Mouse (Mus musculus): ENCODE measurements at regions not wholly inside any gene's neighbourhood (a gene's known extent, or its start where the extent isn't known, plus 50 kb on each side); places are given as distances from the start of the nearest gene placed in this dataset.

DNA sequence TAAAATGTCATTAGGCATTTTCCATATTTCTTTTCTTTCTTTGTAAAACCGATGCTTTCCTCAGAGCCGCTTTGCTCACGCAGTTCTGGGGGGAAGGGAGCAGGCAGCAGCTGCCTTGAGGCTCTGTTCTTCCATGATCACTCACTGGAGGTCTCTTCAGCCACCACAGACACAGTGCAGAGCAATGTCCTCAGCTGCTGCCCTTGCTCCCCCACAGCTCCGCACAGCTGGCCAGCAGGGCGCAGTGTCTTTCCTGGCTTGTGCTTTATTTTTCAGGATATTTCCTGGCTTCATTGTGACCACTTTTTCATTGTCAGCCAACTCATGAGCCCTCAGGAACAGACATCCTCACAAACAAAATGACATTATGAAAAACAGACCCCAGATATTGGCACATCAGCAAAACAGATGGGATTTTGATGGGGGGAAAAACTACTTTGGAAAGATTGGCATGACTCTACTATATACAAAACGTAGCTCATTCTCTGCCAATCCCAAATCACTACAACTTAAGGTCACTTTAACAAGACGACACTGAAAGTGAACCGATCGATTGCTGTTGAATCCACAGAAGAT, 195.9 kb downstream of the Gm13691 start:
- peak; percentile 57 for TF ChIP-seq CTCF (IDR thresholded peaks at IDR 0.05)
- intact Hi-C loops (cut with DNase I), result loop anchor here (5.0 to 10.0 kb wide), 2 partner anchors 89 to 241 kb away; partner anchors contain the start of gene Calcrl
- Histone ChIP-seq H3K27ac (peak overlapping the region; percentile 71), H3K4me3 (peak overlapping the region; percentile 29)
- peak; percentile 54 for DNase-seq

DNA sequence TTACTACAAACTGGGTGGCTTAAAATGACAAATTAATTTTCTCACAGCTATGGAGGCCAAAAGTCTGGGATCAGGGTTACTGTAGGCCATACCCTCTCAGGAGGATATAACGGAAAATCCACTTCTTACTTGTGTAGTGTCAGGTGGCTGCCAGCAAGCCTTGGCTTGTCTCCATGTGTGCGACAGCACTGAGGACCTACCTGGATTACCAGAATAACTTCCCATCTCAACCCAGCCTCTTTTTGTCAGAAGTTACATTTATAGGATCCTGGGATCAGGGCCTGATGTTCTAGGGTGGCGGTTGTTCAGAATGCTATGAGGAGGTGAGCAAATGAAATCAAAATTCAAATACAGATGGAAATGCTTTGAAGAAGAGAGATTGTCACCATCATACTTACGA, 197.1 kb downstream of the Gm13691 start:
- no peak overlapping the region for H3K4me3 ChIP-seq
- intact Hi-C loops (cut with DNase I), result loop anchor here (5.0 to 10.0 kb wide), 2 partner anchors 87 to 240 kb away; partner anchors contain the start of gene Calcrl
- DNase-seq, result no peak
- TF ChIP-seq CTCF (IDR thresholded peaks at IDR 0.05), result no peak
- H3K27ac ChIP-seq, result no peak overlapping the region

DNA sequence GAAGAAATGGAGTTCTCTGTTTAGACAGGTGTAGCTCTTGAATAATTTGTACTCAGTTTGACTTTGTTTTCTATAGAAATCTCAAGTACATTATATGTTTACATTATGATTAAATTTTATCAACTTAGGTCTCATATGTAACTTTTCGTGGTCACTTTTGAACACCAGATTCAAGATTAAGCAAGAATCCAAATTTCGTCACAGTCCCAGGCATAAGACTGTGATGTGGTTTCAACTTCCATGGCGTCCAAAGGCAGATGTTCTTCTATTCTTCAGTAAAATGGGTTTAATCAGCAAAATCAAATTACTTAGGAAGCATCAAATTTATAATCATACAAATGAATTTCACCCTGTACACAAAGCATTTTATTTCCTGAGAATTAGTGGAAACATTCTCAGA, 198.9 kb downstream of the Gm13691 start:
- H3K27ac ChIP-seq, result no peak overlapping the region
- no peak overlapping the region for H3K4me3 ChIP-seq
- DNase-seq, result no peak
- TF ChIP-seq CTCF (IDR thresholded peaks at IDR 0.05), result no peak
- intact Hi-C loops (cut with DNase I), result loop anchor here (5.0 to 10.0 kb wide), 2 partner anchors 85 to 238 kb away; partner anchors contain the start of gene Calcrl

DNA sequence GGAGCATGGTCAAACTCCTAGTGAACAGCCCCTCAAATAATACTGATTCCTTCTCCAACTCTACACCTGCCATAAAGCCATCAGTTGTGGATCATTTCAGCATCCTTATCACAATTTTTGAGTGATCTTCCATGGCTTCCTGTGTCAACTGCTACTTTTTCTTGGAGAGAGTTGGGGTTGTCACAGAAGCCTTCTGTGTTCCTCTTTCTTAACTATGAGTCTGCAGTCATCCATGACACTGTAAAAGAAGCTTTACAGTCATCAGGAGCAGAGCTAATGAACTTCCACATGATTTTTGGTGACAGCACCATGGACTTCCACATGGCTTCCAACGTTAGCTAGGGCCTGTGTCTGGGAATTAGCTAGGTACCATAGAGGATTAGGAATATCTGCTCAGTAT, 208.1 kb downstream of the Calcrl start:
- Histone ChIP-seq H3K4me3 (no peak overlapping the region), H3K27ac (no peak overlapping the region)
- DNase-seq, result no peak
- TF ChIP-seq CTCF (IDR thresholded peaks at IDR 0.05), result no peak
- intact Hi-C loops (cut with DNase I), result no loop called here

DNA sequence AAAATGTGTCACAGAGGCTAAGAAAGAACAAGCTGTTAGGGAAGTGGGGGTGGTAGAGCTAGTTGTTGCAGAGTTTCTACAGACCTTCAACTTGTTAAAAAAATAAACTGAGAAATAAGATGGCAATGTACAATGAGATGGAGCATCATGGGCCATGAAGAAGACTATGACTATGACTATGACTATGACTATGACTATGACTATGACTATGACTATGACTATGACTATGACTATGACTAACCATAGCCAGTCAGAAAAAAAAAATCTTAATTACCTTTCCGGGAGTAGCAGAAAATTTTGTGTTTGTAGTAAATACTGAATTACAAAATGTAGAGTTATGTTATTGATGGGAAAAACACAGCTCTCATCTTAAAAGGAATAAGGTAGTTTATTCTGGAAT, 203.2 kb downstream of the Calcrl start:
- no peak overlapping the region for H3K4me3 ChIP-seq
- no peak for DNase-seq
- no peak for TF ChIP-seq CTCF (IDR thresholded peaks at IDR 0.05)
- H3K27ac ChIP-seq, result no peak overlapping the region
- intact Hi-C loops (cut with DNase I), result no loop called here

DNA sequence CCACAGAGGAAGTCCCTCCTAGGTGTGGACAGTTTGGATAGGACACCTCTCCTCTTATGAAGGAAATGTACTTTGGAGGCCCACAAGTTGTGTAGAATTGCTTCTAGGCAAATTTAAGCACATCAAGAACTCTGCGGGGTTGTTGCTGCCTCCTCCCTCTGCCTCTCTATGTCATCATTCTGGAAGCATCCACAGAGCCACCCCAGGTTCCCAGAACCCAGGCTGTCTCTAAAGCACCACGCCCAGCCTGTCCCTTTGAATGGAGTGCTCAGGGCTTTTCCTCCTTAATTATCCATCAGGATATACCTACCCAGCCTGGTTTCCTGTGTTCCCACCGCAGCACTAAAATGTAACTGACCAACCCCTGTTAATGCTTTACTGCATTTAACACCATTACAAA, 195.4 kb downstream of the Calcrl start:
- DNase-seq, result peak; percentile 41
- peak overlapping the region; percentile 71 for H3K27ac ChIP-seq
- TF ChIP-seq CTCF (IDR thresholded peaks at IDR 0.05), result no peak
- no peak overlapping the region for H3K4me3 ChIP-seq
- intact Hi-C loops (cut with DNase I), result no loop called here

DNA sequence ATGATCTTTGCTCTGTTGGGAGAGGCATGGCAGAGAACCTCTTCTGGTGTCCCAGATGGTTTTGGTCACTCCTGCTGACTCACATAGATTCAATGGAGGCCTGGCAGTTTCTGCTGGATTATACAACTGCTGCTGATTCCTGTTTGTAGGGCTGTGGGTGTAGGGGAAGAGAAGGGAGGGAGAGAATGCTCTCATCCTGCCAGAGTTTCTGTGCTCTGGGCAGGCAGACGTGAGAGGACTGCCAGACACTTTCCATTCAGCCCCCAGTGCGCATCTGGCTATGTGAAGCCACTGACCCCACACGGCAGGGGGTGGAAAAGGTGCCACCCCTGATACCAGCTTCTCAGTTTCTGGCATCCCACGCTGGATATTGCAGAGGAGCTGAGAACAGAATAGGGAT, 189.6 kb downstream of the Calcrl start:
- no peak for DNase-seq
- Histone ChIP-seq H3K4me3 (no peak overlapping the region), H3K27ac (no peak overlapping the region)
- intact Hi-C loops (cut with DNase I), result no loop called here
- no peak for TF ChIP-seq CTCF (IDR thresholded peaks at IDR 0.05)

DNA sequence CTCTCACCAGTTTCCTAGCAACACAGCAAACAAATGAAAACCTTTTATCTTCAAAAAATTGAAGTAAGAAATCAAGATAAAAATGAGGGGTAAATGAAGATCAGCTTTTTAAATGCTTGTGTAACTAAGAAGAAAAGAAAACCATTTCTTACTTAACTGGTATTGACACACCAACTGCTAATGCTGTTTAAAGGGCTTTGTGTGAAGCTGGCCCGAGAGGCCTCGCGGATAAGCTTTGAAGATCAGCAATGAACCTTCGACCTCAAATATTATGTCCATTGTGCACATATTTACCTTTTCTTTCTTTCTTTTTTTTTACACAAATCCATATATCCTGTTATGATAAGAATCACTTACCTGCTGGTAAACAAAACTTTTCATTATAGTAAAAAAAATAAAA, 184.0 kb downstream of the Calcrl start:
- DNase-seq, result no peak
- Histone ChIP-seq H3K4me3 (no peak overlapping the region), H3K27ac (no peak overlapping the region)
- intact Hi-C loops (cut with DNase I), result no loop called here
- no peak for TF ChIP-seq CTCF (IDR thresholded peaks at IDR 0.05)

DNA sequence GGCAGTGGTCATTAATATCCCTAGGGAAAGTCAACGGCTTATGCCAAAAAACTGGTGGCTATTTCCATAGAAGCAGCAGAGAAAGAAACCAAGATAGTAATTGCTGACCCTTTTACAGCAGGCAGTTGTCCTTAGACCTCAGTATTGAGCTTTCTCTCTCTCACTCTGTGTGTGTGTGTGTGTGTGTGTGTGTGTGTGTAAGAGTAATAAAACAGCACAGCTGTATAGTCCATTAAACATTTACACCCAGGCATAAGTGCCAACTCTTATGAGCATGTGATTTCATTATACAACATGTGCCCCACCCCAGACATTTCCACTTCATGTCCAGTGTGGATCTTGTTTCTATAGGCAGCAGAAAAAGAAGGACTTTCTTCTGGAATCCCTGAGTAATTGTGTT, 183.2 kb downstream of the Calcrl start:
- DNase-seq, result no peak
- Histone ChIP-seq H3K4me3 (no peak overlapping the region), H3K27ac (peak overlapping the region; percentile 43; the same call in 1 of the 2 replicates)
- intact Hi-C loops (cut with DNase I), result no loop called here
- no peak for TF ChIP-seq CTCF (IDR thresholded peaks at IDR 0.05)

DNA sequence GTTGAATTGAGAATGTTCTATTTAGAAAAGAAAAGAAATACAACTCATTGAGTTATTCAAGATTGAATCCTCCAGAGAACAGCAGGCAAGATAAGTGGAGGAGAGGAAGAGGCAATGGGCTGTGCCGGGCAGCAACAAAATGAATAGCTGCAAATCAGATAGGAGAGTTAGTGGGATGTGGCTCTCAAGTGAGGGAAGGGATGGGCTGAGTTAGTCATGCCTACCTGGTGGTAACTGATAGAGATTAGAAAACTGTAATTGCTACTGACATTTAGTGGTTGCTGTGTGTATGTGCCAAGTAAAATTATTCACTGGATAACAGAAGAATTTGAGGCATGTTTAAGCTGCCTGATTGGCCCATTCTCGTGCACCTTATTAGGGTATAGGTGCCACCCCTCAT, 179.3 kb downstream of the Calcrl start:
- DNase-seq, result no peak
- intact Hi-C loops (cut with DNase I), result no loop called here
- Histone ChIP-seq H3K27ac (no peak overlapping the region), H3K4me3 (no peak overlapping the region)
- no peak for TF ChIP-seq CTCF (IDR thresholded peaks at IDR 0.05)

DNA sequence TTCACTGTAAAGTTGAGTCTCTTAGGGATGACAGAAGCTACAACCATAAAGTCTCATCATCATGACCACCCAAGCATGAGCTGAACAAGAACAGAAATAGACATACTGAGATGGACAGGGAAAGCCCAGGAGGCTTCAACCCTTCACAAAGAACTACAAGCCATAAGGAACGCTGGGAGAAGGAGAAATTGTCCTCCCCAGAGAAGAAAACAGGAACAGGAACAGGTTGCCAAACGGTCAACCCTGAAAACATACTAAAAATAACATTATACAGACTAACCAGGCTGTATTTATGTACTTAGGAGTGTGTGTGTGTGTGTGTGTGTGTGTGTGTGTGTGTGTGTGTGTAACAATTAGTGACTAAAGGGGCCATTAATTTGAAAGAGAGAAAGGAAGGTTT, 178.6 kb downstream of the Calcrl start:
- no peak overlapping the region for H3K27ac ChIP-seq
- no peak overlapping the region for H3K4me3 ChIP-seq
- no peak for DNase-seq
- no peak for TF ChIP-seq CTCF (IDR thresholded peaks at IDR 0.05)
- intact Hi-C loops (cut with DNase I), result no loop called here

DNA sequence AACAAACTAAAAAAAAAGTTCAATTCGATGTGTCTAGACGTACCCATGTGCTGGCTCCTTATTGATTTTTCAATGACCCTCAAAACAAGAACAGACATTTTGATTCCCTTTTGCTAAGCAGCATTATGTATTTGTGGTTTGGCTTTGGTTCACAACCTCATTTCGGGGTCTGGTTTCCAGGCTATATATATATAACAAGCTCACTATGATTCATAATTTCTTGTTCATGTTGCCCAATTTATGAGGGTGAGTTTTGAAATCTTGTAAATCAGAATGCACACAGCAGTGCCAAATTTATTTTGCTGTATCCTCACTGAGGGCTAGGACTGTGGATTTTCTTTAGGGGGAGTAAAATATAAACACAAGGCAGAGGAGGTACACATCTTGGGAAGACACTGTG, 177.0 kb downstream of the Calcrl start:
- Histone ChIP-seq H3K27ac (no peak overlapping the region), H3K4me3 (no peak overlapping the region)
- DNase-seq, result no peak
- intact Hi-C loops (cut with DNase I), result no loop called here
- no peak for TF ChIP-seq CTCF (IDR thresholded peaks at IDR 0.05)

DNA sequence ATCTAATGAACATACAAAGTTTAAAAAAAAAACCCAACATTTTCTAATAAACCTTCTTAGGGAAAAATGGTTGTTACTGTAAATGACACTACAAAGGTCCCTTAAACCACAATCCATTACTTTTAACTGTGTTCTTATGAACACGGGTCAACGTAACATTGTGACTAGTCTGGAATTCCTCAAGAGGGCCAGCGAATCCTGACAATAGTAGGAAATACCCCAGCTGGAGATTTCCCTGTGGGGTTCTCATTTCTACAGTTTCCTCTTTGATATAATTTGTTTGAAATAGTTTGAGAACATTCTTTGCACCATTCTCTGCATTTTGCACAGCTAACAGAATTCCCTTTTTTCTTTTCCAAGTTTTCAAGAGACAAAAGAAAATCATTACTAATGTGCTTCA, 175.3 kb downstream of the Calcrl start:
- no peak for DNase-seq
- no peak overlapping the region; the same call in 1 of the 2 replicates for H3K4me3 ChIP-seq
- H3K27ac ChIP-seq, result no peak overlapping the region; the same call in 1 of the 2 replicates
- intact Hi-C loops (cut with DNase I), result no loop called here
- no peak for TF ChIP-seq CTCF (IDR thresholded peaks at IDR 0.05)

DNA sequence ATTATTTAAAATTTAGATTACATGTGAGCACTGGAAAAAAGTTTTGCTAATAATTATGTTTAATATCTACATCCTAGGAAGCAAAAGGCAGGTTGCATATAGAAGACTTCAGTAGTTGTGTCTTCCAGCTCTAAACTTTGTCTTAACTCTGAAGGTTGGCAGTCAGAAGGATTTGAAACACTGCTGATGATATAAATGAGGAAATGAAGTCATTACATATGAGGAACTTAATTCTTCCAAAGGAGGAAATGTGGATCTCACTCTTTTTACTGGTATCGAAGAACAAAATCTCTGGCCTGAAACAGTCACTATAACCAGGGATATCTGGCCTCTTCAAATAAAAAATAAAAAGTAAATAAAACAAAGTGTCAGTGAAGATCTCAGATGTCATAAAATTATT, 173.1 kb downstream of the Calcrl start:
- TF ChIP-seq CTCF (IDR thresholded peaks at IDR 0.05), result no peak
- Histone ChIP-seq H3K27ac (no peak overlapping the region), H3K4me3 (no peak overlapping the region)
- intact Hi-C loops (cut with DNase I), result no loop called here
- no peak for DNase-seq
